Mouse (Mus musculus) C2C12 (cell line): ENCODE results near the gene Gm7579. TPM values are rescaled to one million over a fixed set of nuclear protein-coding genes. Genes with fewer than 3 reads are reported as not detected.
A peak's percentile ranks its signal among the peaks of the same experiment; 100 is the strongest.
"Not testable (repeated sequence)": the region's sequence is repeated elsewhere in the genome, so short reads cannot be mapped to it uniquely, and the experiment has no call there.

Source experiments
- H3K27me3 ChIP-seq: one replicate; pipeline ENCODE4 v1.6.1; 2011; ENCODE audit not compliant: control insufficient read depth, insufficient read depth, insufficient read length
- H3K36me3 ChIP-seq: one replicate; pipeline ENCODE4 v1.6.1; 2011; ENCODE audit not compliant: control insufficient read depth, insufficient read depth
- H3K4me3 ChIP-seq: one replicate; pipeline ENCODE4 v1.5.1; 2011; ENCODE audit warnings: mild to moderate bottlenecking, control low read depth; ENCODE audit not compliant: poor library complexity, insufficient read depth, severe bottlenecking
- H3K79me2 ChIP-seq: one replicate; pipeline ENCODE4 v1.6.1; 2011; ENCODE audit not compliant: control insufficient read depth, insufficient read depth
- H3K79me3 ChIP-seq: one replicate; pipeline ENCODE4 v1.6.1; 2011; ENCODE audit warnings: low read depth, control low read depth
- H3ac ChIP-seq: one replicate; pipeline ENCODE3; 2011; ENCODE audit warnings: low read depth; ENCODE audit not compliant: control insufficient read depth, insufficient read length
- CEBPB ChIP-seq: IDR thresholded peaks from one replicate; pipeline ENCODE4 v1.6.1; 2011; ENCODE audit warnings: low read depth, mild to moderate bottlenecking, control low read depth, moderate library complexity
- CTCF ChIP-seq: IDR thresholded peaks from one replicate; pipeline ENCODE4 v1.5.1; 2011; ENCODE audit not compliant: control insufficient read depth, insufficient read depth, insufficient read length
- FOSL1 ChIP-seq: IDR thresholded peaks from one replicate; pipeline ENCODE4 v1.8.0; 2011; ENCODE audit warnings: mild to moderate bottlenecking, low read length; ENCODE audit not compliant: poor library complexity, insufficient read depth, severe bottlenecking
- MAX ChIP-seq: IDR thresholded peaks from one replicate; pipeline ENCODE4 v1.6.1; 2011; ENCODE audit warnings: mild to moderate bottlenecking, control low read depth
- MYOD1 ChIP-seq: IDR thresholded peaks from one replicate; pipeline ENCODE4 v1.6.1; 2011; ENCODE audit warnings: low read depth; ENCODE audit not compliant: control insufficient read depth, insufficient read length
- MYOG ChIP-seq: IDR thresholded peaks from one replicate; pipeline ENCODE4 v1.6.1; 2011; ENCODE audit not compliant: control insufficient read depth, insufficient read length; ENCODE audit errors: extremely low read depth
- USF1 ChIP-seq: IDR thresholded peaks from one replicate; pipeline ENCODE4 v1.6.1; 2011; ENCODE audit warnings: low read depth, mild to moderate bottlenecking, control low read depth, moderate library complexity
- polyA plus RNA-seq: library from polyadenylated mRNA; unstranded; fragments of >200 nt; fragmentation: generic; extraction: Trizol; gene quantifications from one replicate; pipeline ENCODE4 v1.2.1, GENCODE M21; 2012; ENCODE audit warnings: missing spikeins

Gene Gm7579
- polyA plus RNA-seq, 1 experiment: not detected

DNA sequence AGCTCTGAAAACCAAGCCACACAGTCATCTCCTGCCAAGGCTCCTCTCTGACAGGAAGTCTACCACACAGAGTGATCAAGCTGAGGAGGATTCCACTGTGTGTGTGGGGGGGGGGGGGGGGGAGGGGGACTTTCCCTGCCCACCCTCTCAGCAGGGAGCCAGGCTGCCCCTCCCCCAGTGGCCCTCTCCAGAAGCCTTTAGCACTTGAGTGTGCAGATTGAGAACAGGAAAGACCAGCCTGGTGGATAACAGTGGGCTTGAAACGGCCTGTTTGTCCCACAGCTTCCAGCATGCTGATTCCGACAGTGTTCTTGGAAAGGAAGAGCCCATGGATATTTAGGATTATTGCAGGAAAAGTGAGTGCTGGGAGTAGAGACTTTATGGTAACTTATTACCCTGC is 12.9 kb downstream of the Gm7579 start:
- Histone ChIP-seq H3K79me3 (no peaks in the 10 kb centered on the region), H3K4me3 (no peak overlapping the region), H3ac (no peak overlapping the region), H3K36me3 (no peaks in the 10 kb centered on the region), H3K79me2 (no peaks in the 10 kb centered on the region), H3K27me3 (peaks cover 13% of the 10 kb centered on the region)
- TF ChIP-seq MYOD1: no peak
- no peak for TF ChIP-seq CEBPB
- TF ChIP-seq FOSL1: no peak
- no peak for TF ChIP-seq USF1

DNA sequence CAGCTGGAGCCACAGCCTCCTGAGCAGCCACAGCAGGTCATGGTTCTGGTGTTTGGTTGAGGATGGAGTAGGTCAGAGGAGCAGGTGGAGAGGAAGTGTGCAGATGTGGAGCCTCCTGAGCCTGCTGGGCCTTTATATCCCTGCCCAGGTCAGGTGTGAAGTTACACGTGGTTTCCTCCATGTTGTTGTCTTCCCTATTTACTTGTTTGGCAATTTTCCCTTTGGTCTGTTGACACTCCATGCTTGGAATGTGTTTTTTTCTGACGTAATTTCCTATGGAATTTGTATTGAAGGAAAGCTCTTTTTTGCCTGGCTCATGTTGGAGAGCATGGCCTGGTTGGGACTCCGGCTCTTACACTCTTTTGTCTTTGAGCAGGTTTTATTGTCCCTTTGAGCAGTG is 18.2 kb downstream of the Gm7579 start, which contains the start of gene Krtap5-5:
Gene Krtap5-5 (minus strand): TSS at position 101 of the 400 bp plus-strand sequence.
- H3K27me3 ChIP-seq, H3K4me3 ChIP-seq, H3K79me2 ChIP-seq, H3ac ChIP-seq, H3K36me3 ChIP-seq, H3K79me3 ChIP-seq: not testable (repeated sequence)

DNA sequence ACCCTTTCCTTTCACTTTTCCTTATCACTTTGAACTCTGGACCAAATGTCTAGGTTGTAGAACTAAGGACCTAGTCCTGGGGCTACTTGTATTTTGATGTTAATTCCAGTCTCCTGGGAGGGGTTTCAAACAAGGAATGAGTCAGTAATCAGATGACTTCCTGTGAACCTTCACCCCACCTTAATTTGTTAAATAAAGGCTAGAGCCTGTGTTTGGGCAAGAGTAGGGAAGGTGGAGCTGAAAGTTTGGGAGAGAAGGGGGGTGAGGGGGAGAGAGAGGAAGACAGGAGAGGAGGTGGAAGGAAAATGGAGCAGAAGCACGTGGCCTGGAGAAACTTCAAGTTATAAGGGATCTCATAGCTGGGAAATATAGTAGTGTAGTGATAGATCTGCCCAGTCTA is 19.9 kb downstream of the Gm7579 start:
- TF ChIP-seq MYOD1 (no peak), USF1 (no peak), MAX (no peak)
- H3K4me3 ChIP-seq: no peak overlapping the region
- no peaks in the 10 kb centered on the region for H3K27me3 ChIP-seq
- no peaks in the 10 kb centered on the region for H3K79me3 ChIP-seq
- H3ac ChIP-seq: no peak overlapping the region
- no peaks in the 10 kb centered on the region for H3K79me2 ChIP-seq
- no peaks in the 10 kb centered on the region for H3K36me3 ChIP-seq

DNA sequence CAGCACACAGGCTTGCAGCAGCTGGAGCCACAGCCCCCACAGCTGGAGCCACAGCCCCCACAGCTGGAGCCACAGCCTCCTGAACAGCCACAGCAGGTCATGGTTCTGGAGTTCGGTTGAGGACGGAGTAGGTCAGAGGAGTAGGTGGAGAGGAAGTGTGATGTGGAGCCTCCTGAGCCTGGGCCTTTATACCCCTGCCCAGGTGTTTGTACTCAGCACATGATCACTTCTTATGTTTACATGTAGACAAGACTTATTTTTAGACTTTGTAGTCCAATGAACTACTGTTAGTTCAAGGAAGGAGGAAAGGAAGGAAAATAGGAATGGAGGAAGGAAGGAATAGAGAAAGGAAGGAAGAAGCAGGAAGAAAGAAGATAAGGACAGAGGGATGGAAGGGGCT is 29.3 kb downstream of the Gm7579 start, which contains the start of gene Gm40460:
Gene Gm40460 (minus strand): TSS at position 101 of the 400 bp plus-strand sequence.
- Histone ChIP-seq H3K4me3 (no peak within 1 kb of the TSS), H3K27me3 (peaks cover 20% of the 10 kb centered on the region), H3ac (no peak within 1 kb of the TSS), H3K79me3 (no peaks in the 10 kb centered on the region), H3K36me3 (no peaks in the 10 kb centered on the region), H3K79me2 (no peaks in the 10 kb centered on the region)
- no peak for TF ChIP-seq USF1
- no peak for TF ChIP-seq MYOG
- no peak for TF ChIP-seq CTCF
- TF ChIP-seq MYOD1: no peak
- no peak for TF ChIP-seq FOSL1
- no peak for TF ChIP-seq CEBPB
- TF ChIP-seq MAX: no peak

DNA sequence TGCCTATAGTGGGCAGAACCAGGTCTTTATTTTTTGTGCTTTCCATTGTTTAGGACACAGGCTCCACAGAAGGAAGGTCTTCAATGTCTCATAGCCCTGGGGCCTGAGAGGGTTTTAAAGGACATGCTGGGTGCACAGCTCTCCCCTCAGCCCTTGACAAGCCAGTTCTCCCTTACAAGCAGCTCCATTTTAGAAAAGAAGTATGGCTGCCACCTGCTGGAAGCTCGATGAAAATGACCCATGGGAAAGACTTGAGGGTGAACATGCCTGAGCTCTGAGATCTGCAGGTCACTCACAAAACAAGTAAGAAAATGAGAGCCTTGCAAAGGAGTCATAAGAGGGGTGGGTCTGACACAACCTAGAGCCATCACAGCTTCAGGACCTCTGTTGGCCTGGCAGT is 38.2 kb downstream of the Gm7579 start:
- no peak overlapping the region for H3K4me3 ChIP-seq
- H3ac ChIP-seq: no peak overlapping the region
- H3K36me3 ChIP-seq: no peaks in the 10 kb centered on the region
- H3K79me3 ChIP-seq: no peaks in the 10 kb centered on the region
- H3K79me2 ChIP-seq: no peaks in the 10 kb centered on the region
- TF ChIP-seq CEBPB (no peak), MYOG (no peak), MAX (no peak), FOSL1 (no peak), CTCF (no peak), USF1 (no peak), MYOD1 (no peak)
- H3K27me3 ChIP-seq: no peaks in the 10 kb centered on the region

DNA sequence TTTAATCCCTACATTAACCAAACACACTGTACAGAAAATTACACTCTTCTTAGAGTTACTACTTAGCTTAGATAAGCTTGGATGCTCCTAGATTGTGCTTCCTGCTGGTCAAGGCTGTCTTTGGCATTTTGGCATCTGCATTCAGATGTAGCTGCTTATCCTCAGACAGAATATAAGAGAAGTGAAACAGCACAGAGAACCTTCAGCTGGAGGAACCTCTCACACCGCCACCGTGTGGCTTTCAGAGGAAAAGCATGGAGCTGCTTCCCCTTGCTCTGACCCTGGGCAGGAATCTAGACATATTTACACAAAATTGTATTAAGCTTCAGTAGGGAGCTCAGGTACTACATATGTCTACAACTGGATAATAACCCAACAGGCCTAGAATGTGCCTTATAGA is 43.9 kb downstream of the Gm7579 start:
- no peaks in the 10 kb centered on the region for H3K79me3 ChIP-seq
- H3K27me3 ChIP-seq: no peaks in the 10 kb centered on the region
- no peak overlapping the region for H3K4me3 ChIP-seq
- no peaks in the 10 kb centered on the region for H3K36me3 ChIP-seq
- TF ChIP-seq CEBPB (no peak), USF1 (no peak), MYOD1 (no peak), MYOG (no peak), MAX (no peak), FOSL1 (no peak), CTCF (peak; percentile 26)
- H3ac ChIP-seq: no peak overlapping the region
- no peaks in the 10 kb centered on the region for H3K79me2 ChIP-seq

DNA sequence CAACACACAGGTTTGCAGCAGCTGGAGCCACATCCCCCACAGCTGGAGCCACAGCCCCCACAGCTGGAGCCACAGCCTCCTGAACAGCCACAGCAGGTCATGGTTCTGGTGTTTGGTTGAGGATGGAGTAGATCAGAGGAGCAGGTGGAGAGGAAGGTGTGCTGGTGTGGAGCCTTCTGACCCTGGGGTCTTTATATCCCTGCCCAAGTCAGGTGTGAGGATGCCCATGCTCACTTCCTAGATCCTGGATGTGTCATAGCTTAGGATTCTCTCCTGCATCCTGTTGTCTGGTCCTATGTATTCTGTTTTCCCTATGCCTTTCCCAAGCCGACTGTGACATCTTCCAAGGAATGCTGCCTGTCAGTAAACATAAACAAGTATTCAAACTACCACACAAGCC is 46.6 kb downstream of the Gm7579 start, which contains the start of gene Gm2431:
Gene Gm2431 (minus strand): TSS at position 101 of the 400 bp plus-strand sequence.
- not testable (repeated sequence) for H3K4me3 ChIP-seq, H3ac ChIP-seq, H3K79me2 ChIP-seq, H3K27me3 ChIP-seq, H3K36me3 ChIP-seq, H3K79me3 ChIP-seq

Other genes with a start within 250 kb of the Gm7579 start
- gene Mob2, start 150.8 kb upstream of the Gm7579 start, polyA plus RNA-seq: 27.5 TPM
- 2.1 TPM for gene Dusp8, start 116.0 kb upstream of the Gm7579 start, polyA plus RNA-seq
- gene Gm45618, start 91.1 kb upstream of the Gm7579 start, polyA plus RNA-seq: not detected
- gene Gm39115, start 75.8 kb upstream of the Gm7579 start, polyA plus RNA-seq: not detected
- gene Gm45337, start 67.3 kb upstream of the Gm7579 start, polyA plus RNA-seq: not detected
- not detected for gene Gm29735, start 54.7 kb upstream of the Gm7579 start, polyA plus RNA-seq
- not detected for gene Gm4553, start 46.1 kb upstream of the Gm7579 start, polyA plus RNA-seq
- gene Krtap5-2, start 35.9 kb upstream of the Gm7579 start, polyA plus RNA-seq: not detected
- not detected for gene Gm10153, start 21.5 kb upstream of the Gm7579 start, polyA plus RNA-seq
- gene Krtap5-3, start 10.5 kb upstream of the Gm7579 start, polyA plus RNA-seq: not detected
- gene Krtap5-5, start 18.1 kb downstream of the Gm7579 start, polyA plus RNA-seq: not detected
- not detected for gene Gm40460, start 29.2 kb downstream of the Gm7579 start, polyA plus RNA-seq
- not detected for gene Gm2431, start 46.5 kb downstream of the Gm7579 start, polyA plus RNA-seq
- gene Gm4559, start 62.5 kb downstream of the Gm7579 start, polyA plus RNA-seq: not detected
- not detected for gene Krtap5-1, start 85.3 kb downstream of the Gm7579 start, polyA plus RNA-seq
- 0.04 TPM for gene Krtap5-4, start 91.7 kb downstream of the Gm7579 start, polyA plus RNA-seq
- gene Ifitm10, start 161.9 kb downstream of the Gm7579 start, polyA plus RNA-seq: 2.0 TPM
- not detected for gene Gm49369, start 170.8 kb downstream of the Gm7579 start, polyA plus RNA-seq
- gene Ctsd, start 176.2 kb downstream of the Gm7579 start, polyA plus RNA-seq: 384 TPM
- 0.07 TPM for gene Syt8, start 223.0 kb downstream of the Gm7579 start, polyA plus RNA-seq
- 7.5 TPM for gene Tnni2, start 229.9 kb downstream of the Gm7579 start, polyA plus RNA-seq
- gene Lsp1, start 248.9 kb downstream of the Gm7579 start, polyA plus RNA-seq: 96.1 TPM